Mouse (Mus musculus) spleen, embryonic (tissue): Measurements from ENCODE around the gene Col6a5.

Experiments used
- CTCF ChIA-PET: fragments of 350-600 bp; sonication (Branson Sonifier 250); formaldehyde crosslinking; loops from one replicate; lab custom pipeline; 2022; lab: Charles Lee

Gene Col6a5

GRCm38 (mm10) chr9:105827076-105827647, 133.3 kb downstream of the Col6a5 start:
- CTCF ChIA-PET, result interaction anchor here (0.6 kb wide), 1 partner anchor 44 kb away, joined by 13 read pairs; no protein-coding TSS in a partner anchor

DNA sequence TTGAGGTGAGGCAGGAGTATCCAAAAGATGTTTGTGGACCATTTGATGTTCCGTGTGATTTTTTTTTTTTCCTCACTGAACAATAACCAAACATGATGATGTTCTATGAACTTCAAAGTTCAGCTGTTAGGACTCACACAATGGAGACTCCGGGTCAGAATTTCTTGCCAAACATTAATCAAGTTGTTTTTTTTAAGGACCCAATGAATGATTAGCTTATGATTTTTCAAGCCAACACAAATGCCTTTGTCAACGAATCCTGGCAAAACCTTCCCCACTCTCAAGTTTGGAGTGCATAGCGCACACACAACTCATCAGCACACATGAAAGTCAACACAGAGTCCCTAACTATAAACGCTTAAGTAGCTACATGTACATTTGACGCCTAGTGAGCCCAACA, 139.7 kb downstream of the Col6a5 start:
- CTCF ChIA-PET, result no interaction called here

DNA sequence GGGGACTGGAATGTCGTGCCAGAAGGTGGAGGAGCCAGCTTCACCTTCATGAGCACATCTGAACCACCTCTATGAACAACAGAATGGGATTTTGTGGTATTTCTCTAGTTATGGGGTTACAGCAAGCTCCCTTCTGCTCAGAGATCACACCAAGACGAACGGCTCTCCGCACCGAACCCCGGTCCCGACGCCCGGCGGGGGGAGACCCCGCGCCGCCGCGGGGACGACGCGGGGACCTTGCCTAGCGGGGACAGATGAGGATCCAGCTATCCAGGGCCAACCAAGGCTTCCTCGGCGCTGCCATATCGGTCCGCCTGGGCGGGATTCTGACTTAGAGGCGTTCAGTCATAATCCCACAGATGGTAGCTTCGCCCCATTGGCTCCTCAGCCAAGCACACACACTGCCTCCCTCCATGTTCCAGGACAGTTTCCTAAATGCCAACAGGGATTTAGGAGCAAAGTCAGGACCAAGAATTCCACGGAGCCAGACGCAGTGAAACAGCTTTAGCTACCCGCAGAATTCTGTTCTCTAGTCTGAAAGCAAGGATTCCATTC, 141.2 kb downstream of the Col6a5 start:
- CTCF ChIA-PET, result no interaction called here

- CTCF ChIA-PET, result no interaction called here
Observed at GRCm38 (mm10) chr9:105814436-105814835, 146.0 kb downstream of the Col6a5 start.

DNA sequence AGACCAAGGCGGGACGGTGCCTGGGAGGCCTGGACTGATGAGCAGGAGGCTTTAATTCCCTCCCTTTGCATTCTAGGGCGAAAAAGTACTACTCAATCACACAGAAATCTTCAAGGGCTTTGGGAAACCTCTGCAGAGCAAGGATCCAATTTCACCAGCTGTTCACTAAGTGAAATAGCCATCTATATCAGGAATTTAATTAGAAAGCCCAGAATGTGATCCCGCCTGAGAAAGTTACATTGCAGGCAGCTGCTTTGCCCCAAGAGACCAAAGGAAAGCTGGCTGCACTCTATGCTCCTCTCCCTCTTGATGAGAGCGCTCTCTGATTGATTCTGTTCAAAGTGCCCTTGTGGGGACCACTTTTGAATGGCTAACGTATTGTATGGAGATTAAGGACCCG, 149.0 kb downstream of the Col6a5 start:
- CTCF ChIA-PET, result no interaction called here

DNA sequence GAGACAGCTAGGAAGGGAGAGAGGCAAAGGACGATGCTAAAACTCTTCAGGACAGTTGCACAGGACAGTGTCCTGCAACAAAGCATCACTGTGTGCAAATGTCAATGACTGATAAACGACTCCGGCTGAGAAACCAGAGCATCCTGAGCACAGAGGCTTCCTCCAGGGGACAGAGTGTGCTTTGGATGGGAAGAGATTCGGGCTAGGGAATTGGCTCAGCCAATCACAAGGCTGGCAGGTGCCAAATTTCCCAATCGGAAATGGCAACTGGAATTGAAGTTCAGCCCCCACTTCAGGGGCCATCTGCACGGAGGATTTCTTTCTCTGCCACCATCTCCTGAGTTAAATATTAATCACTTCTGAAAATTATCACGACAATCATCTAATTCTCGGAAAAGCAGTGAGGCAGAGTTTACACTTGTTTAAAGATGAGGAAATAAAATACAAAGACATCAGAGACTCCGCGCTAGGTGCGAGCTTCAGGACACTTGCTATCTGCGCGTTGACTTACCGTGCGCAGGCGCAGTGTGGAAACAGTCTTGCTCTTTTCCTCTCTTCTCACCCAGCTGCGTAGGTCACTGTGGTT, 151.4 kb downstream of the Col6a5 start:
- CTCF ChIA-PET, result no interaction called here
